ENCODE assay signal across 25 mouse cellular contexts in the genomic region with DNA sequence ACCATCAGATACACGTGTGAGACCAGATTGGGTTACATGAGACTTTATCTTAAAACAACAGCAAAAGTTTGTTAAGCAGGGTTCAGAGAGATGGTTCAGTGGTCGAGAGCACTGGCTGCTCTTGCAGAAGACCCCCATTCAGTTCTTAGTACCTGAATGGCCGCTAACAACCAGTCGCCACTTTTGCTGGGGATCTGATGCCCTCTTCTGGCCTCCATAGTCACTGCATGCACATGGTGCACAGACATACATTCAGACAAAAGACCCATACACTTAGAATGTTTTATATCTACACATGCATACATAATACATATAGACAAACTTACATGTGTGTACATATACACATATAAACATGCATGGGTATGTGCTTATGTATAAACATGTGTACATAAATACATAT.
DNase-seq lines count a peak whose midpoint lies in the region; ATAC-seq and TF ChIP-seq lines count a peak whose summit lies in the region.
"Had no signal": no experiment of that assay in that cellular context is flagged by ENCODE, and none has a peak within 500 bp of the region (broad histone marks: within the 10 kb centered on the region; RNA-seq: fewer than 3 reads in every experiment).

No protein-coding gene starts in this region.

- no peaks in the 10 kb centered on the region for H3K9me3 ChIP-seq in intestine, postnatal 0 days (ENCODE audit: control insufficient read depth)
- H3K9me3 ChIP-seq in intestine, embryonic 15.5 days, result no peaks in the 10 kb centered on the region
- H3K9me3 ChIP-seq in lung, embryonic 14.5 days (ENCODE audit: low read depth, low read length), result no peaks in the 10 kb centered on the region
- peaks cover 4% of the 10 kb centered on the region; the same call in 1 of the 2 replicates for H3K9me3 ChIP-seq in E14TG2a.4 (ENCODE audit: low read length)
- no peaks in the 10 kb centered on the region for H3K9me3 ChIP-seq in midbrain, embryonic 15.5 days
- H3K9me3 ChIP-seq: embryonic facial prominence, embryonic 12.5 days; forebrain, embryonic 12.5 days; heart, embryonic 12.5 days; hindbrain, embryonic 10.5 days; lung, embryonic 15.5 days; neural tube, embryonic 13.5 days had no signal

- H3K9ac ChIP-seq in intestine, postnatal 0 days (ENCODE audit: low read depth, low read length), result no peak overlapping the region
- no peak overlapping the region for H3K9ac ChIP-seq in intestine, embryonic 15.5 days
- no peak overlapping the region for H3K9ac ChIP-seq in lung, embryonic 14.5 days
- H3K9ac ChIP-seq in midbrain, embryonic 15.5 days, result no peak overlapping the region
- H3K9ac ChIP-seq: embryonic facial prominence, embryonic 12.5 days; forebrain, embryonic 12.5 days; heart, embryonic 12.5 days; kidney, embryonic 15.5 days; lung, embryonic 15.5 days; neural tube, embryonic 13.5 days had no signal

- no peaks in the 10 kb centered on the region for H3K27me3 ChIP-seq in intestine, postnatal 0 days (replicated peaks; ENCODE audit: control insufficient read depth, insufficient read depth, low read length)
- H3K27me3 ChIP-seq in intestine, embryonic 15.5 days (replicated peaks), result no peaks in the 10 kb centered on the region
- no peaks in the 10 kb centered on the region for H3K27me3 ChIP-seq in lung, embryonic 14.5 days (ENCODE audit: insufficient read depth, low read length)
- no peaks in the 10 kb centered on the region for H3K27me3 ChIP-seq in E14TG2a.4 (ENCODE audit: insufficient read depth, low read length)
- H3K27me3 ChIP-seq in midbrain, embryonic 15.5 days (replicated peaks), result no peaks in the 10 kb centered on the region
- H3K27me3 ChIP-seq: embryonic facial prominence, embryonic 12.5 days; forebrain, embryonic 12.5 days; kidney, embryonic 15.5 days; lung, embryonic 15.5 days; neural tube, embryonic 13.5 days had no signal

- no peaks in the 10 kb centered on the region for H3K36me3 ChIP-seq in intestine, postnatal 0 days (ENCODE audit: control insufficient read depth, insufficient read depth)
- no peaks in the 10 kb centered on the region for H3K36me3 ChIP-seq in intestine, embryonic 15.5 days
- H3K36me3 ChIP-seq in lung, embryonic 14.5 days (ENCODE audit: insufficient read depth), result no peaks in the 10 kb centered on the region
- peaks cover 7% of the 10 kb centered on the region for H3K36me3 ChIP-seq in E14TG2a.4 (ENCODE audit: insufficient read depth, low read length)
- H3K36me3 ChIP-seq in midbrain, embryonic 15.5 days (replicated peaks), result no peaks in the 10 kb centered on the region
- H3K36me3 ChIP-seq: embryonic facial prominence, embryonic 12.5 days; forebrain, embryonic 12.5 days; heart, embryonic 12.5 days; kidney, embryonic 15.5 days; lung, embryonic 15.5 days had no signal

- peak; percentile 19; the same call in 1 of the 2 replicates for TF ChIP-seq CTCF in intestine, postnatal 0 days (IDR thresholded peaks at IDR 0.05; ENCODE audit: low read depth)
- TF ChIP-seq CTCF in lung, embryonic 14.5 days (IDR thresholded peaks at IDR 0.05; ENCODE audit: low read depth), result 0 out of 2 replicates have a peak, but pooled peaks have one; percentile 10
- TF ChIP-seq CTCF in E14TG2a.4 (conservative IDR thresholded peaks at IDR 0.05; ENCODE audit: low read length), result peak; percentile 38

- no peak for ATAC-seq in intestine, postnatal 0 days
- ATAC-seq in intestine, embryonic 15.5 days, result no peak
- ATAC-seq in lung, embryonic 14.5 days (ENCODE audit: insufficient read depth), result no peak
- no peak for ATAC-seq in megakaryocyte, adult 5-6 weeks (ENCODE audit: poor library complexity, severe bottlenecking)
- no peak for ATAC-seq in midbrain, embryonic 15.5 days (replicated peaks)
- ATAC-seq: activated CD4-positive, CD25-positive, alpha-beta regulatory T cell, adult 4 months; hindbrain, embryonic 16.5 days; intestine, embryonic 16.5 days had no signal

- DNase-seq in lung, embryonic 14.5 days, result no peak
- no peak for DNase-seq in lung, postnatal 4 days
- peak; percentile 22 for DNase-seq in WW6 (ENCODE audit: low read depth, low spot score)
- DNase-seq: adrenal gland, adult 8-10 months; cerebellum, adult 2 months; cerebellum, postnatal 25 days; heart, postnatal 10 days; right cerebral cortex, adult 18-20 months had no signal

- WGBS in intestine, postnatal 0 days, result 91% methylated on average over 4 of the region's 4 CpGs
- WGBS in intestine, embryonic 15.5 days, result 92% methylated on average over 4 of the region's 4 CpGs
- 79% methylated on average over 4 of the region's 4 CpGs for WGBS in lung, embryonic 14.5 days
- 87% methylated on average over 4 of the region's 4 CpGs for WGBS in midbrain, embryonic 15.5 days

- H3K4me1 ChIP-seq in intestine, postnatal 0 days (replicated peaks; ENCODE audit: control insufficient read depth, insufficient read depth, low read length), result no peaks in the 10 kb centered on the region
- no peaks in the 10 kb centered on the region for H3K4me1 ChIP-seq in intestine, embryonic 15.5 days (replicated peaks)
- H3K4me1 ChIP-seq in lung, embryonic 14.5 days (ENCODE audit: insufficient read depth), result no peaks in the 10 kb centered on the region
- peaks cover 3% of the 10 kb centered on the region for H3K4me1 ChIP-seq in E14TG2a.4 (replicated peaks; ENCODE audit: low read depth, low read length)
- H3K4me1 ChIP-seq in midbrain, embryonic 15.5 days, result no peaks in the 10 kb centered on the region
- H3K4me1 ChIP-seq: embryonic facial prominence, embryonic 12.5 days; forebrain, embryonic 12.5 days; kidney, embryonic 15.5 days; lung, embryonic 15.5 days; neural tube, embryonic 13.5 days had no signal

- H3K4me3 ChIP-seq in intestine, postnatal 0 days (ENCODE audit: low read depth, low read length), result no peak overlapping the region
- no peak overlapping the region for H3K4me3 ChIP-seq in intestine, embryonic 15.5 days (replicated peaks)
- no peak overlapping the region for H3K4me3 ChIP-seq in lung, embryonic 14.5 days (ENCODE audit: low read depth, low read length)
- H3K4me3 ChIP-seq in E14TG2a.4 (replicated peaks; ENCODE audit: low read length), result no peak overlapping the region
- H3K4me3 ChIP-seq in midbrain, embryonic 15.5 days, result no peak overlapping the region
- H3K4me3 ChIP-seq: embryonic facial prominence, embryonic 12.5 days; erythroblast, embryonic 14.5 days; forebrain, embryonic 12.5 days; heart, embryonic 12.5 days; hindbrain, embryonic 10.5 days; kidney, embryonic 15.5 days; lung, embryonic 15.5 days; neural tube, embryonic 13.5 days had no signal

- no peak overlapping the region for H3K27ac ChIP-seq in intestine, postnatal 0 days (ENCODE audit: low read depth, low read length)
- H3K27ac ChIP-seq in intestine, embryonic 15.5 days, result no peak overlapping the region
- no peak overlapping the region for H3K27ac ChIP-seq in lung, embryonic 14.5 days (ENCODE audit: low read depth)
- no peak overlapping the region for H3K27ac ChIP-seq in midbrain, embryonic 15.5 days
- H3K27ac ChIP-seq: embryonic facial prominence, embryonic 12.5 days; forebrain, embryonic 12.5 days; hindbrain, embryonic 10.5 days; kidney, embryonic 15.5 days; lung, embryonic 15.5 days; neural tube, embryonic 13.5 days had no signal

- H3K4me2 ChIP-seq in intestine, postnatal 0 days (replicated peaks; ENCODE audit: low read depth), result no peak overlapping the region
- no peak overlapping the region for H3K4me2 ChIP-seq in intestine, embryonic 15.5 days (replicated peaks)
- no peak overlapping the region for H3K4me2 ChIP-seq in lung, embryonic 14.5 days
- H3K4me2 ChIP-seq in midbrain, embryonic 15.5 days, result no peak overlapping the region
- H3K4me2 ChIP-seq: embryonic facial prominence, embryonic 12.5 days; forebrain, embryonic 12.5 days; heart, embryonic 12.5 days; kidney, embryonic 15.5 days; lung, embryonic 15.5 days; midbrain, embryonic 11.5 days; neural tube, embryonic 13.5 days had no signal
